27 mouse cellular contexts compared by ENCODE assay signal in the genomic region with DNA sequence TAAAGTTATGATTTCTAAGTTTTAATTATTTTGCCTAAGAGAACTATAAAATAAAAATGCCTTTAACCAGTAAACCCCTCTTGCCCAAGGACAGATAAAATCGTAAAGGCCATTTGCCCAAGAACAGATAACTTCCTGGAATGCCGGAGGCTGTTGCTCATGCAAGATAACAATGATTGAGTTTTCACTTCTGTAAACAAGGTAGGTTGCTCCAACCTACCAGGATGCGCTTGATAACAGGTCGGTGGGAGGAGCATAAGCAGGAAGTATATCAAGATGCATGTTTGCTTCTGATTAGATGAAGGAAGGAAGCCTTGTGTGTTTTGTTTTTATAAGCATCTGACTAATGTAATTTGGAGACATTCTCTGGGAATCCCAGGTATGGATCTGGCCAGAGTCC. TPM values are rescaled to one million over a fixed set of nuclear protein-coding genes. Genes with fewer than 3 reads are reported as not detected.
A peak's percentile ranks its signal among the peaks of the same experiment; 100 is the strongest.
DNase-seq lines count a peak whose midpoint lies in the region; ATAC-seq and TF ChIP-seq lines count a peak whose summit lies in the region.
"Had no signal": no experiment of that assay in that cellular context is flagged by ENCODE, and none has a peak within 500 bp of the region (broad histone marks: within the 10 kb centered on the region; RNA-seq: fewer than 3 reads in every experiment).

No protein-coding gene starts in this region.

- no peak overlapping the region for H3K9ac ChIP-seq in MEL (ENCODE audit: control insufficient read depth, low read depth, low read length, poor library complexity, severe bottlenecking)
- H3K9ac ChIP-seq in liver, embryonic 13.5 days: no peak overlapping the region
- H3K9ac ChIP-seq: embryonic facial prominence, embryonic 12.5 days; forebrain, embryonic 13.5 days; intestine, embryonic 15.5 days; limb, embryonic 13.5 days; stomach, embryonic 15.5 days had no signal

- ATAC-seq in liver, embryonic 13.5 days (ENCODE audit: low read depth): peak; percentile 74
- 0 out of 2 replicates have a peak, but pooled peaks have one; percentile 10 for ATAC-seq in megakaryocyte progenitor cell, adult 5-6 weeks (replicated peaks; ENCODE audit: poor library complexity)
- ATAC-seq in erythroblast, adult 5-6 weeks (replicated peaks; ENCODE audit: low FRiP score, poor library complexity, severe bottlenecking): no peak
- ATAC-seq: CD4-positive, CD25-positive, alpha-beta regulatory T cell, adult 4 months; forebrain, embryonic 13.5 days; hindbrain, embryonic 16.5 days; intestine, embryonic 15.5 days; Patski had no signal

- H3K4me2 ChIP-seq in liver, embryonic 13.5 days: no peak overlapping the region
- H3K4me2 ChIP-seq: embryonic facial prominence, embryonic 12.5 days; forebrain, embryonic 13.5 days; heart, embryonic 11.5 days; intestine, embryonic 15.5 days; limb, embryonic 13.5 days; midbrain, embryonic 11.5 days; stomach, embryonic 15.5 days had no signal

- no peak overlapping the region for H3K27ac ChIP-seq in heart, embryonic 10.5 days
- H3K27ac ChIP-seq in MEL (ENCODE audit: control insufficient read depth, low read depth, low read length): peak overlapping the region; percentile 45; the same call in 1 of the 2 replicates
- H3K27ac ChIP-seq in liver, embryonic 13.5 days: no peak overlapping the region; the same call in 1 of the 2 replicates
- H3K27ac ChIP-seq: embryonic facial prominence, embryonic 12.5 days; forebrain, embryonic 13.5 days; gastrocnemius, adult 2 months; intestine, embryonic 15.5 days; limb, embryonic 13.5 days; stomach, embryonic 15.5 days had no signal

- H3K36me3 ChIP-seq in heart, embryonic 10.5 days: no peaks in the 10 kb centered on the region
- peaks cover 0 to 28% of the 10 kb centered on the region in 2 experiments; a peak in 2 of 4 replicates for H3K36me3 ChIP-seq in MEL (ENCODE audit: control insufficient read depth in 1 of 2, insufficient read depth in 2 of 2, low read length in 2 of 2)
- no peaks in the 10 kb centered on the region for H3K36me3 ChIP-seq in liver, embryonic 13.5 days
- H3K36me3 ChIP-seq: embryonic facial prominence, embryonic 12.5 days; intestine, embryonic 15.5 days; limb, embryonic 13.5 days; stomach, embryonic 15.5 days had no signal

- WGBS in heart, embryonic 10.5 days: 31% methylated on average over 4 of the region's 4 CpGs
- 13% methylated on average over 4 of the region's 4 CpGs for WGBS in liver, embryonic 13.5 days (ENCODE audit: insufficient replicate concordance)

- no peak for TF ChIP-seq RAD21 in MEL (IDR thresholded peaks at IDR 0.05; ENCODE audit: low read depth, low read length)

- peak; percentile 61 for DNase-seq in heart, embryonic 10.5 days (ENCODE audit: low spot score)
- no peak for DNase-seq in heart, adult 11 months
- DNase-seq in MEL (ENCODE audit: low read depth, low spot score): peak; percentile 50
- DNase-seq in liver, embryonic 13.5 days: peak; percentile 35
- no peak for DNase-seq in layer of hippocampus, adult 18-20 months (ENCODE audit: low spot score in 2 of 2)
- DNase-seq: adrenal gland, adult 2 months; cerebellum, adult 11-12 months; cerebellum, postnatal 10 days; gastrocnemius, adult 2 months; kidney, adult 8-10 months; kidney, postnatal 14 days; right cerebral cortex, adult 18-20 months; right cerebral cortex, postnatal 4 days; thymus, postnatal 36 days had no signal

- no peaks in the 10 kb centered on the region for H3K79me2 ChIP-seq in MEL (ENCODE audit: control insufficient read depth, insufficient read depth, low read length, poor library complexity)

- H3K9me3 ChIP-seq in heart, embryonic 10.5 days: no peaks in the 10 kb centered on the region
- H3K9me3 ChIP-seq in MEL (replicated peaks; ENCODE audit: insufficient read depth, low read length): no peaks in the 10 kb centered on the region
- no peaks in the 10 kb centered on the region for H3K9me3 ChIP-seq in liver, embryonic 13.5 days (replicated peaks)
- H3K9me3 ChIP-seq: embryonic facial prominence, embryonic 12.5 days; forebrain, embryonic 13.5 days; intestine, embryonic 15.5 days; limb, embryonic 13.5 days; stomach, embryonic 15.5 days had no signal

- TF ChIP-seq EP300 in MEL (IDR thresholded peaks at IDR 0.05; ENCODE audit: low read depth in 1 of 2, low read length in 2 of 2): peak; percentile 73 to 75

- H3K27me3 ChIP-seq in heart, embryonic 10.5 days (ENCODE audit: insufficient read depth, poor library complexity, severe bottlenecking): no peaks in the 10 kb centered on the region
- H3K27me3 ChIP-seq in MEL (ENCODE audit: control insufficient read depth in 1 of 2, insufficient read depth in 2 of 2, low read length in 2 of 2): no peaks in the 10 kb centered on the region
- no peaks in the 10 kb centered on the region for H3K27me3 ChIP-seq in liver, embryonic 13.5 days
- H3K27me3 ChIP-seq: embryonic facial prominence, embryonic 12.5 days; forebrain, embryonic 13.5 days; intestine, embryonic 15.5 days; limb, embryonic 13.5 days; Patski; stomach, embryonic 15.5 days had no signal

- no peak for TF ChIP-seq CTCF in MEL (IDR thresholded peaks at IDR 0.05 in 2 of 3, conservative IDR thresholded peaks at IDR 0.05 in 1 of 3; ENCODE audit: control insufficient read depth in 1 of 3, insufficient read depth in 1 of 3, low read depth in 2 of 3, low read length in 3 of 3, poor library complexity in 1 of 3, severe bottlenecking in 1 of 3)

- no peak overlapping the region for H3K4me3 ChIP-seq in heart, embryonic 10.5 days
- no peak overlapping the region for H3K4me3 ChIP-seq in MEL (ENCODE audit: control insufficient read depth in 1 of 2, insufficient read depth in 1 of 2, low read depth in 2 of 2, low read length in 2 of 2)
- H3K4me3 ChIP-seq in liver, embryonic 13.5 days (replicated peaks): no peak overlapping the region
- H3K4me3 ChIP-seq: embryonic facial prominence, embryonic 12.5 days; erythroblast, embryonic 14.5 days; forebrain, embryonic 13.5 days; gastrocnemius, adult 2 months; intestine, embryonic 15.5 days; limb, embryonic 13.5 days; stomach, embryonic 15.5 days had no signal

- H3K4me1 ChIP-seq in heart, embryonic 10.5 days: no peaks in the 10 kb centered on the region
- H3K4me1 ChIP-seq in MEL (ENCODE audit: control insufficient read depth in 1 of 2, insufficient read depth in 2 of 2, low read length in 2 of 2): peaks cover 14 to 38% of the 10 kb centered on the region in 2 experiments
- H3K4me1 ChIP-seq in liver, embryonic 13.5 days (replicated peaks): peaks cover 25% of the 10 kb centered on the region
- H3K4me1 ChIP-seq: embryonic facial prominence, embryonic 12.5 days; forebrain, embryonic 13.5 days; intestine, embryonic 15.5 days; limb, embryonic 13.5 days; stomach, embryonic 15.5 days had no signal

- TF ChIP-seq POLR2A in MEL (IDR thresholded peaks at IDR 0.05; ENCODE audit: control insufficient read depth in 1 of 2, insufficient read depth in 1 of 2, low read depth in 1 of 2, low read length in 2 of 2, poor library complexity in 1 of 2): no peak

TF ChIP-seq in MEL, 35 proteins besides CTCF, POLR2A, EP300 and RAD21 (continues in another document):
- TF ChIP-seq POLR2AphosphoS2 (IDR thresholded peaks at IDR 0.05; ENCODE audit: low read length) (no peak), MXI1 (IDR thresholded peaks at IDR 0.05; ENCODE audit: low read depth, low read length) (no peak), JUND (IDR thresholded peaks at IDR 0.05; ENCODE audit: low read depth, low read length) (no peak), USF1 (IDR thresholded peaks at IDR 0.05; ENCODE audit: low read depth, low read length) (no peak), ZMIZ1 (IDR thresholded peaks at IDR 0.05; ENCODE audit: low read depth, low read length) (no peak), MEF2A (IDR thresholded peaks at IDR 0.05; ENCODE audit: extremely low read depth, insufficient replicate concordance, low read depth, low read length, poor library complexity, severe bottlenecking) (no peak), TAL1 (IDR thresholded peaks at IDR 0.05; ENCODE audit: low read length) (peak; percentile 47), GABPA (IDR thresholded peaks at IDR 0.05; ENCODE audit: low read depth, low read length) (no peak), TCF12 (IDR thresholded peaks at IDR 0.05; ENCODE audit: low read depth, low read length) (peak; percentile 74), CHD1 (IDR thresholded peaks at IDR 0.05; ENCODE audit: low read depth, low read length) (no peak), KAT2A (conservative IDR thresholded peaks at IDR 0.05; ENCODE audit: low read depth, low read length) (no peak), ETS1 (IDR thresholded peaks at IDR 0.05; ENCODE audit: low read depth, low read length) (peak; percentile 56), ELF1 (IDR thresholded peaks at IDR 0.05; ENCODE audit: low read depth, low read length) (peak; percentile 58), ZC3H11A (IDR thresholded peaks at IDR 0.05; ENCODE audit: low read depth, low read length) (no peak), POLR2AphosphoS5 (IDR thresholded peaks at IDR 0.05; ENCODE audit: borderline replicate concordance, low read depth, low read length) (no peak)

RNA-seq across cellular contexts. Expression of a gene that starts 13.2 kb away (rescaled TPM):
- polyA plus RNA-seq in heart, embryonic 10.5 days (2016; fragmentation: Nextera tagmentation; extraction: Ambion mirVana): 24.8 and 32.7 TPM in 2 replicates
- total RNA-seq in MEL (2012; rRNA removed): 78.5 and 88.3 TPM in 2 replicates
- 100 to 1,000 TPM in 1 of 2 experiments, 10 to 100 TPM in 1; 84.6 to 625 TPM for polyA plus RNA-seq in MEL (2012; ENCODE audit: insufficient read depth in 1 of 2, insufficient read length in 2 of 2, low read depth in 1 of 2, low replicate concordance in 2 of 2, missing spikeins in 1 of 2)
- 37.6 and 46.4 TPM in 2 replicates for polyA plus RNA-seq in liver, embryonic 13.5 days (2015; fragmentation: Nextera tagmentation; extraction: Ambion mirVana)
- 73.1 and 73.3 TPM in 2 replicates for total RNA-seq in megakaryocyte progenitor cell, adult 5-6 weeks (2015)
- 49.4 and 50.4 TPM in 2 replicates for total RNA-seq in megakaryocyte progenitor cell, adult 5-6 weeks (2017)
- total RNA-seq in layer of hippocampus, adult 18-20 months (2021): 1 to 10 TPM in 1 of 2 experiments, under 1 TPM in 1; 0.74 to 1.3 TPM
- 6.5 and 11.3 TPM in 2 replicates for total RNA-seq in erythroblast, adult 5-6 weeks (2015; ENCODE audit: low replicate concordance)
- 5.6 and 9.5 TPM in 2 replicates for total RNA-seq in erythroblast, adult 5-6 weeks (2017; ENCODE audit: low replicate concordance)

RNA-seq across cellular contexts. Expression of a gene that starts 38.1 kb away (rescaled TPM):
- 30.7 and 47.2 TPM in 2 replicates for polyA plus RNA-seq in heart, embryonic 10.5 days (2016; fragmentation: Nextera tagmentation; extraction: Ambion mirVana)
- total RNA-seq in MEL (2012; rRNA removed): 4.6 and 5.6 TPM in 2 replicates
- 10 to 100 TPM; 11.9 to 21.1 TPM for polyA plus RNA-seq in MEL (2012; ENCODE audit: insufficient read depth in 1 of 2, insufficient read length in 2 of 2, low read depth in 1 of 2, low replicate concordance in 2 of 2, missing spikeins in 1 of 2)
- 4.4 and 6.0 TPM in 2 replicates for polyA plus RNA-seq in liver, embryonic 13.5 days (2015; fragmentation: Nextera tagmentation; extraction: Ambion mirVana)
- 12.8 and 15.5 TPM in 2 replicates for total RNA-seq in megakaryocyte progenitor cell, adult 5-6 weeks (2015)
- total RNA-seq in megakaryocyte progenitor cell, adult 5-6 weeks (2017): 10.4 and 14.0 TPM in 2 replicates
- total RNA-seq in layer of hippocampus, adult 18-20 months (2021): 10 to 100 TPM; 22.4 to 25.7 TPM
- 3.3 and 4.4 TPM in 2 replicates for total RNA-seq in erythroblast, adult 5-6 weeks (2015; ENCODE audit: low replicate concordance)
- 3.9 and 4.2 TPM in 2 replicates for total RNA-seq in erythroblast, adult 5-6 weeks (2017; ENCODE audit: low replicate concordance)
- polyA plus RNA-seq: erythroblast, embryonic 14.5 days had no signal

Comparison
In these comparisons a context has a peak if more than half of its experiments do, and no peak if none do; other contexts are left out.
1. DNase-seq: peak in heart, embryonic 10.5 days (single experiment), MEL (single experiment) and liver, embryonic 13.5 days (single experiment); none in heart, adult 11 months (single experiment) and layer of hippocampus, adult 18-20 months (0 of 2).